Mouse (Mus musculus) NIH3T3 (cell line): Measurements from ENCODE around the gene D930020B18Rik.

Experiments
- DNase-seq: peaks from one replicate; pipeline ENCODE4 v3.0.0-alpha.2; 2012; ENCODE audit warnings: low read depth

Gene D930020B18Rik

GRCm38 (mm10) chr10:121639573-121639972 is 1.8 kb upstream of the D930020B18Rik start:
- DNase-seq = no peak

GRCm38 (mm10) chr10:121640150-121640930 is 1.0 kb upstream of the D930020B18Rik start:
- peak; percentile 32 for DNase-seq

- DNase-seq = no peak
Observed at GRCm38 (mm10) chr10:121640944-121641271, 480 bp upstream of the D930020B18Rik start.

- DNase-seq = no peak
Observed at GRCm38 (mm10) chr10:121642054-121642947, 913 bp downstream of the D930020B18Rik start.

GRCm38 (mm10) chr10:121646294-121646693 is 4.9 kb downstream of the D930020B18Rik start:
- no peak for DNase-seq

GRCm38 (mm10) chr10:121653079-121653478 is 11.7 kb downstream of the D930020B18Rik start:
- no peak for DNase-seq

- no peak for DNase-seq
Observed at GRCm38 (mm10) chr10:121655907-121656306, 14.5 kb downstream of the D930020B18Rik start.

- no peak for DNase-seq
Observed at GRCm38 (mm10) chr10:121662711-121663110, 21.3 kb downstream of the D930020B18Rik start.

- DNase-seq = no peak
Observed at GRCm38 (mm10) chr10:121663599-121663998, 22.2 kb downstream of the D930020B18Rik start.

- no peak for DNase-seq
Observed at GRCm38 (mm10) chr10:121665631-121666145, 24.3 kb downstream of the D930020B18Rik start.

GRCm38 (mm10) chr10:121669103-121669502 is 27.7 kb downstream of the D930020B18Rik start:
- no peak for DNase-seq

GRCm38 (mm10) chr10:121677019-121677418 is 35.6 kb downstream of the D930020B18Rik start:
- DNase-seq = no peak

- DNase-seq = no peak
Observed at GRCm38 (mm10) chr10:121680902-121681301, 39.5 kb downstream of the D930020B18Rik start.

GRCm38 (mm10) chr10:121682539-121682938 is 41.2 kb downstream of the D930020B18Rik start:
- no peak for DNase-seq

GRCm38 (mm10) chr10:121686153-121686660 is 44.8 kb downstream of the D930020B18Rik start:
- DNase-seq = no peak

GRCm38 (mm10) chr10:121687511-121687910 is 46.1 kb downstream of the D930020B18Rik start:
- DNase-seq = no peak

- DNase-seq = peak; percentile 76
Observed at GRCm38 (mm10) chr10:121689591-121690314, 48.4 kb downstream of the D930020B18Rik start.

GRCm38 (mm10) chr10:121692944-121693579 is 51.7 kb downstream of the D930020B18Rik start:
- no peak for DNase-seq

GRCm38 (mm10) chr10:121694567-121694966 is 53.2 kb downstream of the D930020B18Rik start:
- DNase-seq = no peak

- peak; percentile 86 for DNase-seq
Observed at GRCm38 (mm10) chr10:121701296-121702248, 60.2 kb downstream of the D930020B18Rik start.
